Mouse (Mus musculus) kidney, adult 18-20 months (tissue): ENCODE measurements around the gene Fam168b.
A peak's percentile ranks its signal among the peaks of the same experiment; 100 is the strongest.

Experiments
- DNase-seq: peaks from one replicate; pipeline ENCODE4 v3.0.0; 2021

Gene Fam168b

DNA sequence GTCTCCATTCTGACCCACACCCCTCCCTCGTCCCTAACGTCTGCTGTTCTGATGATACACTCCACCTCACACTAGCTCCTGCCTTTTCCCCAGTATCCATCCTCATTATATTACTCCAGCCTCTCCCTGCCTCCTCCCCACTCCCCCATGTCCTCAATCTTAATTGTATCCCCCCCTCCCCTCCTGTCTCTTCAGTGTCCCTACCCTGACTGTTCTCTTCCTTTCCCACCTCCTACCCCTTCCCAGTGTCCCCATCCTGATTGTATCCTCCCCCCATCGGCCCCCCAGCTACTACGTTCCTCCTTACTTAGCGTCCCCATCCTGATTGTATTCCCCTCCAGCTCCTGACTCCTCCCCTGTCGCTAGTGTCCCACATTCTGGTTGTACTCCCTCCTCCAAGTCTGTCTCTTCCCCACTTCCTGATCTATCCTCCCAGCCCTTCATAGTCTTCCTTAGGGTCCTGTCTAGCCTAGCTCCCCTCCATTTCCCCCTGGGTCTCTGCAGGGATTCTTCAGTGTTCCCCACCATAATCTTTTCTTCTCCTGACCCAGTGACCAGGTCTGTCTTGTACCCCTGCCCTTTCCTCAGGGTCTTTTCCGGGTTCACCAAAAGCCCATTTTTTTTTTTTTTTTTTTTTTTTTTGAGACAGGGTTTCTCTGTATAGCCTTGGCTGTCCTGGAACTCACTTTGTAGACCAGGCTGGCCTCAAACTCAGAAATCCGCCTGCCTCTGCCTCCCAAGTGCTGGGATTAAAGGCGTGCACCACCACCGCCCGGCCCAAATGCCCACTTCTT lies 7.7 kb upstream of the Fam168b start:
- no peak for DNase-seq

DNA sequence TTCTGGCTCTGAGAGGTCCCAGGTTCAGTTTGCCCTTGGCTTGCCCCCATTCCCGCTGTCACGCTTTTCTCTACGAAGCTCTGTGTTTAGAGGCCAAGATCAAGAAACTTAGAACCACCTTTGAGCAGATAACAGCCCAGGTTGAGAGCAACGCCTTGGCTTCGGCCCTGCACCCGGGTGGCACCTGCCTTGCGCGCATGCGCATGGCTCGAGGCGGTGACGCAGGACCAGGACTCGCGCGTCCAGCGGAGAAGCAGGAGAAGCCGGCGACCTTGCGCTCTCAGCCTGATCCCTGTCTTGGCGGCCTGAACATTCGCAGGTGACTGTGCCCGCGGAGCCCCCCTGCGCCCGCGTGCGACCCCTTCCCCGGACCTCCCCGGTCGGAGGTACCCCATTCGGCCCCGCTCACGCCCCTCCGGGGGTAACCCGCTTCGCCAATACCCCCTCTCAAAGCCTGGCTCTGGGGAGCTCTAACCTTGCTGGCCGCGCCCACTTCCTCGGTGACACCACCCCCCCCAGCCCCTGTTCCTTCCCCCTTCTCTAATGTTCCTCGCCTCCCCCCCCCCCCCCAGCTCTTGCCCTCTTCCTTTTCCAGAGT lies 7.0 kb upstream of the Fam168b start, which contains the start of gene Plekhb2:
Gene Plekhb2, plus strand, starts transcription at position 232 of the 598 bp plus-strand sequence.
- peak; percentile 90 for DNase-seq

DNA sequence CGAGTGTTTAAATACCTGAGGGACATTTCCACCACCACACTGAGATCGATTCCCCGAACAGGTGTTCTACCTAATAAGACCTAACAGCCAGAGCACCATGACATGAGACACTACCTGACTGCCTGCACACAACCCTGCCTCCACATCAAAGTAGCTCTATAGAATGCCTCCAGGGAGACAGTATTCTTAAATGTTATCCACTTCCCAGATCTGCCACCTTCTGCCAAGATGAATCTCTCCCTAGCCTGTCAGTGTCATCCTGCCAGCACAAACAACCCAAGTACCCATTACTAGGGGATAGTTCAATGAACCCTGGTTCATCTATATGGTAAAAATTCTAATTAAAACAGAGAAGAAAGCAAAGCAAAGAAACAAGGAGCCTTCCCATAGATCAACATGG lies 4.2 kb upstream of the Fam168b start:
- DNase-seq = no peak

DNA sequence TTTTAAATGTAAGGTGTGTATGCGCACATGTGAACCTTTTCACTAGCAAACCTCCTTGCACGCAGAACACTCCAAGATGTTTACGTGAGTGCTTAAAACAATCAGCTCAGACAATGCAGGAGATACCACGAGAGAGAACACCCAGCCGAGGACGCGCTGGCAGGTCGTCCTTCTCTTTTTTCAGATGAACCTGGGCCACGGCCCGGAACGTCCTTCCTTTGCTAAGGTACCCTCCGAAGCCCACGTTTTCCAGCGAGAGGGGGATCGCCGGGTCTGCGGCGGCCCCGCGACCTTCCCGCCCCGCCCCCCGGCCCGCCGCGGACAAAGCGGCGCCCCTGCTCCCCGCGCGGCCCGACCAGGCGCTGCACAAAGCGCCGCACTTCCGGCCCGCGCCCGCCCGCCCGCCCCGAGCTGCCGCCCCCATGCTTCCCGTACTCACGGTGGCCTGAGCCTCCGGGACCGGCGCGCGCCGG lies 440 bp downstream of the Fam168b start:
- DNase-seq = peak; percentile 74

DNA sequence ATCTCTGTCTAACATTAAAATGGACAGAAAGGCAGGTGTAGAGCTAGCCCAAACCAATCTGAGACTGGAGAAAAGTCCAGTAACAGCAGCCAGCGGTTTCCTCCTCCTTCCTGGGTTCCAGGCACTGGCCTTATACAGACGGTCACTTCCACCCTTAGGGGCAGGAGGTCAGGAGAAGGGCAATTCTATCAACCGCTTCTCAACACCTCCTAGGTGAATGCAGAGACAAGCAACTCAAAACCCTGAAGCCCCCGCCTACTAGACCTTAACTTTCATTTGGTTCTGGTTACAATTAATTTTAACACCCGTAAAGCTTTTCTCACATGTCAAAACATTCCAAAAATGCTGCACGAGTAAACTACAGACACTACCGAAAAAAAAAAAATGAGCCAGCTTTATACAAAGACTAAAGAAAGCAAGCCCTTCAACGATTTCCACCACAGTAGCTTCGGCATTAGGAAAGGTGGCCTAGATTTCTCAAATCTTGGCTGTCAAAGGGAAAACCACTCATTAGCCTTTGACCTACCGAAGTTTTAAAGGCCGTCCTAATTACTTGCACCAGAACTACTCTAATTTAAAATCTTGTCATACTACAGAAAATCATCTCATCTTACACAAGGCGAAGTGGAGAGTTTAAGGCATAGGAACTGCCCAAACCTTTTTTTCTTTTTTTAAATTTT lies 1.0 kb downstream of the Fam168b start:
- no peak for DNase-seq

DNA sequence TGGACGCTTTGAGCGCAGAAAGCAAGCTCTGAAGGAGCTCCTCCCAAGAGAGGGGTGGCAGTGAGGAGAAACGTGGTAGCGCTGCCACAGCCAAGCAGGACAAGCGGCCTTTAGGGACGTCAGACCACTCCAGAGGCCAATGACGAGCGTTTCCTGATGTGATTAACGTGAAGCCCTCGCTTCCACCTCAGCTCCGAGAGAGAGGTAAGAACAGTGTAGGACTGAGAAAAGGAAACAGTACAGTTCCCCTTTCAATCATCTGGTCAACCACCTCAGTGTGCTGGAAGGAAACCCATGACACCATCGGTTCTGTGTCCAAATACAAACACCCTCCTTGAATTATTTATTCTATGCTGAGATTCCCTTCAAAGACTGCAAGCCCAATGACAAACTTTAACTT lies 3.6 kb downstream of the Fam168b start:
- no peak for DNase-seq

DNA sequence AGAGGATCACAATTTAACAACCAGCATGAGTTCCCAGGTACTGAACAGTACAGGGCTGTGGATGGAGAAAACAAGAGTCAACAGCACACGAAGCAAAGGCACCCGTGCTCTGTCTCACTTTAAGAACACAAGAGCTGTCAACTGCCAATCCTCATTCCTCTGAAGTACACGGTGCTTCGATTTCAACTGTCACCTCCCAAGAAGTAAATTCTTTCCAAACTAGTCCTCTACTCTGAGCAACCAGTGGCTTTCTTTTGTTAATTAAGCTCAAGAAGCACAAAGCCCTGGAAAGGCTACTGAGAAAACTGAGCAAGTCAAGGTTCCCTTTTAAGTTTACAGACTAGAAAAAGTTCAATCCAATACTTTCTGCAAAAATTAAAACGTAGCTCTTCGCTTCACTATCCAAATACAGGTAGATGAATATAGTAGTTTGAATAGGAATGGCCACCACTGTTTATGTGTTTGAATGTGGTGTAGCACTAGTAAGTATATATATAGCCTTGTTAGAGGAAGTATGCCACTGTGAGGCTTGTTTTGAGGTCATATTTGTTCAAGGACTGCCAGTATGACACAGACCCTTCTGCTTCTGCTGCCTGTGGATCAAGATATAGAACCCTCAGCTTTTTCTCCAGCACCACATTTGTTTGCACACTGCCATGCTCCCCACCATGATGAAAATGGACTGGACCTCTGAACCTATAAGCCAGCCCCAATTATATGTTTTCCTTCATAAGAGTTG lies 4.7 kb downstream of the Fam168b start:
- no peak for DNase-seq

DNA sequence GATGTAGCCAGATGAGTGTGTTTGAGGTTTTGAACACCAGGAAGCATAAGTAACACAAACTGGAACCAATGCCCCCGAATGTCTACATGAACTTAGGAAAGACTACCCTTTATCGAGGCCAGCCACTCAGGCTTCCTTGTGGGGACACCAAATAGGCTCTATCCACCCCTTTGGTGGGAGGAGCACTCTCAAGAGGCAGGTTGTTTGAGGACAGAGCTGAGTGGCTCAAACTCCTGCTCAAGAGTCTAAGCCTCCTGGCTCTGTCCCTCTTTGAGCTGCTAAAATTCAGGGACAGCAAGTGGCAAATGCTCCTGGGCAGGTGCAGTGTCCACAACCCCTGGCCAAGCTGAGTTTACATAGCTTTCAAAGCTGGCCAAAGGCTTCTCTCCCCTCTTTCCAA lies 8.0 kb downstream of the Fam168b start:
- no peak for DNase-seq

DNA sequence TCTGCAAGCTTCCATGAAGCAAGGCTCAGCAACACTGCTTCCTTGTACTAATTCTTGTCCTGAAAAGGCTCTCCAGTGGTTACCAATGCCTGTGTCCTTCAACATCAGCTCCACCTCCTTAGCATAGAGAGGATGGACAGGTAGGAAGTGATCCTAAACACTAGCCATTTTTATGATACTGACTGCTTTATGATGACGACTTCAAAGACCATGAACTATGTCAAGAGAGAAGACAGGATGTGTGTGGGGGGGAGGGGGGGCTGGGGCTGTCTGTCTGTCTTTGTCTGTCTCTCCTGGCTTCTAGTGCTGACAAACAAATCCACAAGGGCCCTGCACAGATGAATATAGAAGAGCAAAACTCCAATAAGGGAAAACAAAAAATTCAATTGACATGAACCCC lies 11.5 kb downstream of the Fam168b start:
- DNase-seq = no peak

DNA sequence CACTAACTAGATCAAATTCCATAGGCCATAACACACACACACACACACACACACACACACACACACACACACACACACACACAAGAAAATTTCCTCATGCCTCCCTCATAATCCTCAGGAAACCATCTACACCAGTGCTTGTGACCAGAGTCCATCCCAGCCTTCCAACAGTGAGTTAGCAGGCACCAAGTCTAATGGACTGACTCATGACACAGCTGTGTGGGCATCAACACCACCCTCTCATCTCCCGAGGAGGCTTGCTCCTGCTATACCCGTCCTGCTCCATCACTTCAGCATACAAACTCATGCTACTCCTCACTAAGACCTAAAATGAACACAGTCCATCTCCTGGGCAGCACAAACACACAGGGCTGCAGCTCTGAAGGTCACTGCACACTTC lies 11.9 kb downstream of the Fam168b start:
- no peak for DNase-seq

DNA sequence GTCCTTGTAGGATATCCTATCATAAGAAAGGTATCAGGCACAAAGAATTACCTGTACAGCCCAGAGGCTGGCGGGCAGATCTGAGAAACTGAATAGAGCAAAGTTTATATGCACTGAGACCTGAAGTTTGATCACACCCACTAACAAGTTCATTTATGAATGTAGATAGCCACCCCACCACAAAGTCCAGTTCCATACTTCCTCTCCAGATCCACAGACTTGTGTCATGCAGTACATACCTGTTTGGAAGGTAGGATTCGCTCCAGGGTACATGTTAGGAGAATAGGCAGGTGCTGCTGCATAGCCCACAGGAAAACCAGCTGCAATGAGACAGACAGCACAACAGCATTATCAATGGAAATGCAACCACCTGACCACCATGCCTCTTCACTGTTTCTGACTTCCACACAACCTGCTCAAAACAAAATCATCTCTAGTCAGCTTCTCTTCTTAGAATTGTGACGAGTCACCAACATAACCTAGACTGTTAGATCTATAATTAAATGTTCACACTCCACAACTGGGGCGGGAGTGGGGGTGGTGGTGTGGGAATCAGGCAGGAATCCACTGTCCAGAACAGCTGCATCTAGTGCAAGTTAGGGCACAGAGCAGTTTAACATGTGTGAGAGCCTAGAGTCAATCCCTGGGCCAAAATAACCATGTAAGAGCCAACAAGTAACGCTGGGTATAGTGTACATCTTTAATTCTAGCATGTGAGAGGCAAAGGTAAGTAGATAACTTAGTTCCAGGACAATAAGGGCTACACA lies 14.2 kb downstream of the Fam168b start:
- DNase-seq = no peak

DNA sequence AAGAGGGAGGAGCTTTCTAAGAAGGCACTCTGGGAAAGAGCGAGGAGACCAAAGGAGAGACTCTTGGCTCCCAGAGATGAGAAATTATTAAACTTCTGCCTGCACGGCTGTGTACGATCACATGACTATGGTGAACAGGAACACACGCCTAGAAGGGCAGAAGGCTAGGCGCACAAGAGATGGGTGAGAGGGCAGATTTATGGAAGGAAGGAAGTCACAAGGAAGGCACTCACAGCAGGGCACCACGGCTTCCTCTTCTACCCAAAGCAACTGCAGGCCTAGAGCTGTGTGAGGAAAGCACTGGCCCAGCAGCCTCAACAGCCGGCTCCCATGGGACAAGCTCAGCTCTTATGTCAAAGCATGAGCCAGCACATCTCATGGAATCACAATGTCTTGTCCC lies 15.0 kb downstream of the Fam168b start:
- DNase-seq = peak; percentile 20

DNA sequence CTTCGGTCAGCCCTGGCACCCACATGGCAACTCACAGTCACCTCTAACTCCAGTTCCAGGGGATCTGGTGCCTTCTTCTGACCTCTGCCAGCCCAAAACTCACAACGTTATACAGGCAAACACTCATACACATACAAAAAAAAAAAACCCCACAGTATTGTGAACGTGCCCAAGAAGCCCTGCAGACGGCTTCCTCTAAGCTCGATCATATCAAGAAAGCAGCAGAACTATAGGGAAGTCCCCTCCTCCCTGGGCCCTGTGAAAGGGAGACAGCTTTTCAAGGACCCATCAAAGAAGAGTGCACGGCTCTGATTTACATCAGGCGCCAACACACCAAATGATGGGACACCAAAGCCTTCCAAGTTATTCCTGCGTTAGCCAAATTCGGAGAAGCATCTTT lies 17.0 kb downstream of the Fam168b start:
- DNase-seq = no peak

DNA sequence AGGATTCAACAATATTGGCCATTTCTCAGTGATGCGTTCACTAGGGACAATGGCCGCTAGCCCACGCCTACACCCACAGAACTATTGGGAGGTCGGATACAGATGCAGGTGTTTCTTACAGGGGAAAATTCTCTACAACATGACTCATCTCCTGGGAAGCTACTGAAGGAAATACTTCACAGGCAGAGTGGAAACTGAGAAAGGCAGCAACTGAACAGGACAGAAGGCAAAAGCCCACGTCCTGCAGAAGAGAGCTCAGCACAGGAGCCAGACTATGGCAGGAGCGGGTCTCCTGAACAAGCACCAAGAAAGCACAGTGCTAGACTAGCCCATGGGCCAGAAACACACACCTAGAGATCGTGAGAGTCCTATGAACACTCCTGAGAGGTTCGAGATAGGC lies 18.7 kb downstream of the Fam168b start:
- DNase-seq = no peak

DNA sequence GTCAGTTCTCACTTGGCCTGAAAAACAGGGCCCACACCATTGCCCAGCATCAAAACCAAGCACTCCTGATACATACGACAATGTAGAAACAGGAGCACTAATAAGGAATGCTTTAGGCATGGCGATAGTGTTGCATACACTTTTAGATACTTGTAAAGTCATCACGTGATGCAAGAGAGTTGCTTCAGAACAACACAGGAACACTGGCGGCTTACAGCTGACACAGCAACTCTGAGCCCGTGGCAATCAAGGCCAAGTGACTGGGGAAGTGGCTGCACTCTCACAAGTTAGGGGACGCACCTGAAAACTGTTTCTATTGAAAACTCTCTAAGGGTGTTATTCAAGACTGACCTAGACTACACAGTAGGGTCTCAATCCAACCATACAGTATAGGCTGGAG lies 19.5 kb downstream of the Fam168b start:
- no peak for DNase-seq

DNA sequence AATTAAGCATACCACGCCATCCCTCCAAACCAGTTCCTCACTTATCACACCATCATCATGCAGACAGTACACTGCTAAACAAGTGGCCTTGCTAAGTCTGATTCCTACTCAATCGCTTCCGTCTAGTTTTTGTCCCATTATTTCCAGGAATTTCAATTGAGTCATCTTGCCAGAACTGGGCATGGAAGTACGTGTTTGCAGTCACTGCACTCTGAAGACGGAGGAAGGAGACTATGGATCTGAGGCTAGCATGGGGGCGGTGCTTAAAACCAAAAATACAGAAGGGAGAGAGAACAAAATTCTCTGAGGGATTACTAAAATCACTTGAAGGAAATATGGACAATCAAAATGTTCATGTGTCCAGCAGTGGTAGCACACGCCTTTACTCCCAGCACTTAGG lies 20.1 kb downstream of the Fam168b start:
- no peak for DNase-seq

DNA sequence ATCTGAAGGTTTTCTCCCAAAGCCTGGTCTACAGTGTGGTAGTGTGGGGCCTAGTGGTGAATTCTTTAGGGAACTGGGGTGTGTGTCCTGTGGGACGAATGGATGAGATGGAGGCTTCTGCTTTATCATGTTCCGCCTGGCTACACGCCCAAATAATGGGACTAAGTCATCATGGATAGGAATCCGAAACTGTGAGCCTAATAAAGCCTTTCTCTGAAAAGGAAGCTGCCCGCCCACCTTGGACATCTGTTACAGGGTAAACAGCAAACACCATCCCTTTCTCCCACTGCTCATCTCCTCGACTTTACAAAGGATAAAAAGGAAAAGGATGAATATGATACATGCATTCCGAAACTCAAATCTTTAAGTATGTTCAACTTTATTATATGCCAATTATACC lies 20.9 kb downstream of the Fam168b start:
- no peak for DNase-seq

DNA sequence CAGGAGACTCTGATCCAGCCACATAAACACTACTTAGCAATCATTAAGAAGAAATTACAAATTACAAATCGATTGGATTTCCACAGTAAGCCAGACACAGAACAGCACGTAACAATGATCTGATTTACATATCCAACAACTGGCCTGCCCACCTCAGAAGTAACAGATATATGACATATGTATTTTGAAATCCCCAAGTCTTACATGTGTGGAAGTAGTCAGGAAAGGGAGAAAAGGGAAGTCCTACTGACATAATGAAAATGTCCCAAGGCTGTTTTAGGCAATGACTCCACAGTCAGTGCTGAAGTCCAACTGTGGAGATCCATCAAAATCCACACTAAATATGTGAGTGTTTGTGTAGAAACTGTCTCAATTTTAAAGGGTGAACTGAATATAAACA lies 21.5 kb downstream of the Fam168b start:
- DNase-seq = no peak

DNA sequence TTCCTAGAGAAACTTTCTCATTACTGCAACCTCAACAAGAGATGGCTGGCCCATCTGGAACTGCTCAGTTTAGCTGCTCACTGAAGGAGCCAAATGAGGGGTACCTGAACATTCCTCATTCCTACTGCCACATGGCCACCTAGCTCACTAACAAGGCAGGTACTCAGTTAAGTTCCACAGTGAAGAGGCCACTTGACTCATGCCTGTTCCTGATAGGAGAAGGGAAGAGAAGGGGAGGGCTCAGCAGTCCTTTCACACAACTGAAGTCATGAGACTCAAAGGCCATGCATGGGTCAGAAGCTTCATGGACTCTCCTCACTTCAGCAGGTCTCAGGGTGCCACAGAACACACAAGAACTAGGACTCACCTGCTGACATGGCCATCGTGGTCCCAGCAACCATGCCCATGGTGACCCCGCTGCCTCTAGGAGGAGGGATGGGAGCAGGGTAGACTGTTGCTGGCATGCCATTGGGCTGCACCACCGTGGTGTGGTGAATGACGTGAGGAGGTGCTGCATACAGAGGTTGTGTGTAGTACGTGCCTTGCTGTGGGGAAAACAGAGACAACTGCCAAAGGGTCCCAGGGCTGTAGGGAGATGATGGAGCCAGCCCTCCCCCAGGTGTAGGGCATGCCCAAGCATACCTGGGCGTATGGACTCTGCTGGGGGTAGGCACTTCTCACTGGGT lies 23.5 kb downstream of the Fam168b start:
- DNase-seq = no peak

DNA sequence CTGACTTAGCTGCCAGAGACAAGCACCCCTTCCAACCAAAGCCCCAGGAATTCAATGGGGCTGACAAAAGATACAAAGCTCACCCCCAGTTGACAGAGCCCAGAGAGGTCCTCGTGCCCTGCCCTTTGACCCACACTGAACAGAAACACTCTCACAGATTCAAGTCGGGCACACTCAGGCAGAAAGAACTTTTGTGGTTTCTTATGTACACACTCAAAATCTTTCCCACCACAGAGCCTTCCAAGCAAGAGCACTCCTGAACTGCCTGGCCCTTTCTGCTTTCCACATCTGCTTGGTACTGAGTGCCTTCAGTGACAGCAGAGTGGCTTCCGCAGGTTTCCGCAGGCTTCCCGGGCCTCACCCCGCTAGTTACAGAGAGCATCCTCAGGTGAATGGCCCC lies 27.0 kb downstream of the Fam168b start:
- DNase-seq = no peak

DNA sequence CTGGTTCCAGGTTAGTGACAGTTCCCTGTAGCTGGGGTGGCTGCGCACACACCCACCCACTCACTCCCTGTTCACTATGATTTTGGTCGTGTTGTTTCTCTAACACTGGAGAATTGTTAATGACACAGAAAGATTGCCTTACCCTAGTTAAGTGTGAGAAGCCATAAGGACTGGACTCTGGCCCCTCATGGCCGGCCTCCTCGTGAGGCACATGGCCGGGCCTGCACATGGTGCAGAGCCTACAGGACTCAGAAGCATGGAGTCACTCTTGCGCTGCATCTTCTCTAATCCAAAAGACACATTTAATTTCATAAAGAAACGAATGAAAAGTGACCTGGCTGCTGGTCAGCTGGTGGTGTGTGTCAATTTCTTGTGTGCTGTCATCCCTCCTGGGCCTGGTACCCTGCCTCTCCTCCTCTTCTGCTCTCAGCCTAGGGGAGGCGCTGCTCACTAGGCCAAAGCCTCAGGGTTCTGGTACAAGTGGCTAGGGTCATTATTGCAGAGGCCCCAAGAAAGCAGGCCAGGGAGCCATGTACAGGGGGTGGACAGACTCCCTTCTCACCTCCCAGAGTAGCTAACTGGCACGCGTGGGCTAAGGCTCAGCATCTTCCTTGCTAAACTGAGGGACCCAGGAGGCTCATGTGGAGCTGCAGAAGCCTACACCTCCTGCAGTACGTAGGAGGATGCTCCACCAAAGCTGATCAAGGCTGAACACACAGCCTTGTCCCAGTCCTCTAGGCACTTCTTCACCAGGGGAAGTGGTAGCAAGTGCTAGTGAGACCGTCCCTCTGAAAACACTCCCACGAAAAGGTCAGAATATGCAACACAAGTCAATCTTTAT lies 30.2 kb downstream of the Fam168b start:
- DNase-seq = no peak
